Mouse (Mus musculus) common myeloid progenitor, adult 5-6 weeks (primary cell): Measurements from ENCODE around the gene Plpp2. TPM values are rescaled to one million over a fixed set of nuclear protein-coding genes. Genes with fewer than 3 reads are reported as not detected.

ENCODE experiments used
- ATAC-seq: replicated peaks from 2 replicates; pipeline ENCODE4 v1.8.0; 2016; ENCODE audit warnings: low read depth, mild to moderate bottlenecking, moderate TSS enrichment, inconsistent platforms; ENCODE audit not compliant: poor library complexity, severe bottlenecking
- total RNA-seq: library from RNA; stranded (forward); fragments of 200-1000, 187-1606 nt; gene quantifications from 2 replicates; pipeline ENCODE4 v1.2.3, GENCODE M21; 2017

Gene Plpp2
- total RNA-seq, 1 experiment from 2014 or later, result 4.7 TPM

DNA sequence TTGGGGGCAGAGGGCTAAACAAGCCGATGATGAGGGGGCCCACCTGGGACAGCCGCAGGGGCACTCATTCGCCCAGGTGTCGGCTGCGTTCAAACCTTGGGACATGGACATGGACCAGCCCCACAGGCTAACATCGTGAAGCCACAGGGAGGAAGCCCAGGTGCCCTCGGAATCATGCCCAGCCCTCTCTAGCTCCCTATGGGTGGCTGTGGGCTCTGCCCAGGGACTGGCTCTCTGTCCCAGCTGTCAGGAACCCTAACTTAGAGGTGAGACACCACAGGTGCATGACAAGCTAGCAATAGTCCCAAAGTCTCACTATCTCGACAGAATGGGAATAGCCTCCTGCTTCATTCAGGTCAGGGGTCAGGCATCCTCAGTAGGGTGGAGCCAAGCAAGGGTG lies 18.9 kb upstream of the Plpp2 start:
- no peak for ATAC-seq

DNA sequence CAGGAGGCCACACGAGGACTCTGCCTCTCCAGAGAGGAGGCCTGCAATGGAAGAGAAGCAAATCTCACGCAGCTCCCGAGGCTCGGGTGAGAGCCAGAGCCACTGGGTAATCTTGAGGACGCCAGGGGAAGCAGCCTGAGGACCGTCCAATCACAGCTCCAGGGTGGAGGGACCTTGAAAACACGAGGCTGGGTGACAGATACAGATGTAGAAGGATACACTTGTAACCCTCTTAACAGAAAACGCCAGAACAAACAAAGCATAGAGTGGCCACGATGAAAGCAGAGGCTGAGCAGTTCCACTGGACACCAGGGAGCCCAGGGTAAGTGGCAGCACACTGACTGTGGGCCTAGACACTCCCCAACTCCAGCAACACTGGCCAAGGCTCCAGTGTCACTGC lies 16.8 kb upstream of the Plpp2 start:
- ATAC-seq, result no peak

DNA sequence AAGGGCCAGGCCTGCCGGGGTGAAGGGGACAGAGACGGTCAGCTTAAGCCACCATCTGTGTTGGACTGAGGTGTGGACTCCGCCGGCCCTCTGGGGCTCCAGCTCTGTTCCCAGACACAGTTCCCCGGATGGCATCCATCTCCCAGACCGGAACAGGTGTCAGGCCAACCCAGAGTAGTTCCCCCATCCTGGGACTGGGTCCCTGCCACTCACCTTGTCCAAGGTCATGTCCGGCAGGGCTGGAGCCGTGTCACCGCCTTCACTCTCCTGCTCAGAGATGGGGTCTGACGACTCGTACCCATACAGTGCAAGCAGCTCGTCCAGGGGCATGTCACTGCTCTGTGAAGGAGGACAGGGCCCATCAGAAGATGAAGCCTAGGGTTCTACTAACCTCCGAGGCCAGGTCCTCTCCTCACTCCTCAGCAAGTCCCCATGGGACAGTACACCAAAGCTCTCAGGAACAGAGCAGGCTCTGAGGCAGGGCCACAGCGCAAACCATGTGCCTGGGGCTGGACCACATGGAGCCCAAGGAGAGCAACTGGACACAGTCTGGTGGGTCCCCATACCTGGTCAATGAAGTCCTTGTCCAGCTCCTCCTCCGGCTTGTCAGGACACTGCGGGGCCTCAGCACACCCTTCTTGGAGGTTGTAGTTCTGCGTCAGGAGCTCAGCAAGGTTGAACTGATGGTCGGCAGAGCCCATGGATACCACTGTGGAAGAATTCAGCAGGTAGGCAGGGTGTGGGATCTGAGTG lies 15.6 kb upstream of the Plpp2 start:
- no peak for ATAC-seq

DNA sequence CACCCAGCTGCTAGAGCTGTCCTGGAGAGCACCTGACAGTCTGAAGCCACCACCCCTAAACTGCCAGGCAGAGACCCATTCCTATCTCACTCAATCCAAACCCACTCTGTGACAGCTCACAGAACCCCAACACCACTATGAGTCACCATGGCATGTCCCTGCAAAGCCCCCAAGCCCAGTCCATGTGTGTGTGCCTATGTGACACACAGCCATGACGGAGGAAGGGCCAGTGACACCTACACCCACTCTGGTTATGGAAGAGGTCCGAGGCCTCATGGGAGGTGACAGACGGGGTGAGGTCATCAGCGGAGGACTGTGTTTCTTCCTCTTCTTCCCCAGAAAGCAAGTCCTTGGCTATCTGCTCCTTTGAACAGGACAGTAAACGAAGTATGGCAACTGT lies 14.9 kb upstream of the Plpp2 start:
- ATAC-seq, result no peak

DNA sequence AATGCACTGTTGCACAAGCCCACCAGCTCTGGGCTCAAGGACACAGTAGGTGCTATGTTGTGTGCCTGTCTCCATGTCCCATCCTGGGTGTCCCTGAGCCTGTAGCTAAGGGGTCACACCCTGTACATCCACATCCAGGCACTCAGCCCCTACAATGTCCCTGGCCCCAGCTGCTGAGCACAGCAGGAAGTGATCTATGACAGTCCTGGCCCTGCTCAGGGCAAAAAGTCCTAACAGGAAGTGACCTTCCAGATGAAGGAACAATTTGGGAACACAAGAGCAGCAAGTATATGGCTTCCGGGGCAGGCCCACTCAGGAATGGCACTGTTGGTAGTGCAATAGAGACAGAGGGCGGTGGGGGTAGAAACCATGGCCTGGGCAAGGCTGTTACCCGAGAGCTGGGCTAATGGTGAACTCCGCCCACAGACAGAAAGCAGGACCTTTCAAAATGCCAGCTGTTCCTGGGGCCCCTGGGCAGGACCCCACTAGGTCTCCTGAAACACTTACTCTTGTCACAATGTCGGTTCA lies 13.6 kb upstream of the Plpp2 start:
- ATAC-seq, result no peak

DNA sequence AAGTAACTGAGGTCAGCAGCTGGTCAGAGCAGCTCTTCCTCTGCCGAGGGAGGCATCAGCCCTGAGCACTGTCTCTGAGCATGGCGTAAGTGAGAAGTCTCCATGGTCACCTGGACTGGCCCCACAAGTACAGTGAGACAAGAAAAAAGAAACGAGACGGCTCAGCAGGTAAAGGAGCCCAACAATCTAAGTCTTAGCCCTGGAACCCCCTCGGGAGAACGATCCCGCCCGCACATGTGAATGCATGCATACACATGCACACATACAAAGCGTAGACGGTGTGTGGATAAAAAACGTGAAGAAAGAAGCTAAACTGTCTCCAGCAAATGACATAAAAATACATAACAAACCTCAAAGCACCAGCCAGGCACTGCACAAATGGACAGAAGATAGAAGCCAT lies 12.9 kb upstream of the Plpp2 start:
- ATAC-seq, result no peak

DNA sequence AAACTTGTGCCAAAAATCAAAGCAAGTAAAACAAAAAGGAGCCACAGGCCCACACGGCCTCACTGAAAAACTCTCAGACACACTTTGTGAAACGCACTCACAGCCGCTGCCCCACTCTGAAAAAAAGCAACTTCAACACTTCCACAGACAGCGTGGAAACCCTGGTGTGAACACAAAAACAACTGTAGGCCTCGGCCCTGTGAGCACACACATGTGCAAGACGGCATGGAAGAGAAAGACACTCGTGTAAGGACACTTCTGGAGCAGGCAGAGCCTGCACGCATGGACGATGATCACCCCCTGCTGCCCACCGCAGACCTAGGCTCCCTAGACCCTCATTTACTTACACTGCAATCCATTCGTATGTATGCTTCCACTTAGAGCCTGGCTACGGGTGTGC lies 12.3 kb upstream of the Plpp2 start:
- no peak for ATAC-seq

DNA sequence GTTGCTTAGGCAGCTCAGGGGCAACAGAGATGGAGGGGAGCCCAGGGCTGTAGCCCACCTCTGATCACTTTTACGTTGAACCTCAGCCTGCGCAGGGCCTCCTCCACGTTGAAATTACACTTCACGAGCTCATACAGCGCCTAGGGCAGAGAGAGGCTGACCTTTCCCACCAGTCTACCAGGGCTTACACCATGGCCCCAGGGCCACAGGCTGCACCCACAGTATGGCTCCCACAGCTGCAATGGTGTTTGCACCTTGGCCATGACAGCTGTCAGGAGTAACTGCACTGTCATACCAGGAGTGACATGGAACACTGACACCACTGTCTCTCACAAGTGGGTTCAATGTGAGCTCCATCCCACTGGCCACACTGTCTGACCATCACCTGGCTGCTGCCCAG lies 11.0 kb upstream of the Plpp2 start:
- ATAC-seq, result no peak

DNA sequence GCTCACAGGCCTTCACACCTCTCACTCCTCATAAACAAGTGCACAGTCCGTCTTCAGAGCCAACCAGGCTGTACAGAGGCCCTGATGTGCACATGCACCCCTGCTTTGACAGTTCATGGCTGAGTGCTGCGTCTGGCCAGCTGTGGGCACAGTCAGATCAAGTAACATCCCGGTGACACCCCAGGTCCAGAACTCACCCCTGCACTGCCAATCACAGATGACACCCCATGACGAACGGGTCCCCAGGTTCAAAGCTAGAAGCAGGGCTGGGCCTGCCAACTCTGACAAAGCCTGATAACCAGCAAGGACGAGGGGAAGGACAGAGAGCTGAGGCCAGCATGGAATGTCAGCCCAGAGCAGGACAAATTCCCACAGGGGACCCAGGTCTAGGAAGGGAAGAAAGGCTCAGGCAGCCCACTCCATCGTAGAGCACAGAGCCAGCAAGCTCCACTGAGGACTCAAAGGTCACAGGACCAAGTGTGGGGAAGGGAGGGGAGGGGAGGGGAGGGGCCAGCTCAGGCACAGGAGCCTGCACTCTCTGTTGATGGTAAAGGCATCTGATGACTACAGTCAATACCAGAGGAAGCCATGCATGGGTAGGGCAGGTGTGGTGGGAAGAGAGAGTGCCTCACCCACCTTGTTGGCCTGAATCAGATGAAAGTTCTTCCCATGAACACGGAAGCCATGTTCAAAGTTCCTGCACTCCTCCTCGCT lies 10.4 kb upstream of the Plpp2 start:
- ATAC-seq, result no peak

DNA sequence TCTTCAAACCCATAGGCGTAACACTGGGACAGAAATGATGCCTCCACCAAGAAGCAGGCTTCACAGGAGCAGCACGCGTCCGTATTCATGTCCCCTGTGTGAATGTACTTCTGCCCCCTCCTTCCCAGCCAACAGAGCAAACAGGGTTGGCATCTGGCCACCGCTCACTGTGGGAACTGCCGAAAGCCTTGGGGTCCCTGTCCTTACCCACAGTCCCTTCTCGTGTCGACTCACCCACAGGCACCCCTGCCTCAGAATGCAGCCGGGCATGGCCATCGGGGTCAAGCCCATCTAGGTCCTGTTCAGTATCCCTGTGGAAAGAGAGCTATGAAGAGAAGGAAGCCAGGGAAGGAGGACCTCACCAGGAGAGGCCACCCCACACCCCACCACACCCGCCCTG lies 8.6 kb upstream of the Plpp2 start:
- ATAC-seq, result no peak

DNA sequence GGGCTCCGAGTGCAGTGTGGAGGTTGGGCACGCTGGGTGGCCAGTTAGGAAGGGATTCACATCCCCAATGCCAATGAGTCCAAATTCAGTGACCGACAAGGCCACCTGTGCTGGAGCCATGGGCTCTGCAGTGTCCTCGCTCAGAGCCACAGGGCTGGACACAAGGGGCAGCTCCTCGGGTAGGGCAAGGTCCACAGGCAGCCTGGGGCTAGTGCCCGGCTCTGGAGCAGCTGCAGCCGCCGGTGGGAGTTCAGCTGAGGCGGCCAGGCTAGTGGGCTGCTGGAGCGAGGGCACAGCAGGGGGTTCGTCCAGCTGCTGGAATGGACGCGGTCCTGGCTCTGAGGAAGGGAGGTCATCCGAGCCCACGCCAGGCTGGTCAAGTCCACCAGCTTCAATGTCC lies 7.9 kb upstream of the Plpp2 start:
- ATAC-seq, result no peak

DNA sequence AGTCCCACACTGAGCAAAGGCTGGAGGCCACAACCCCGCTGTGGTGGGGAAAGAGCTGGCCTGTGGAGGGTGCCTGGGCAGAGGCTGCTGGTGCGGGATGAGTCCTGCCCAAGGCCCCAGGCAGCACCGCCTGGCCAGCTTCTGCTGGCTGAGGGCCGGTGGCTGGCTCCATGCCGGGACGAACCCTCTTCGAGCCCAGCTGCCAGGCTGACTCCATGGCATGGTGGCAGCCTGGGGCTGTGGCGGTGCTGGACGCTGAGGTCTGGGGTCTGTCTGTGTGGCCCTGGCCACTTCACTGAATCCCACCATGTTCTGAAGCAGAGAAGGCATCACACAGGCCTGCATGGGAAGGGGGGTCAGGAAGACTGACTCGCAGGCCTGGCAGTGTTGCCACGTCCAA lies 7.2 kb upstream of the Plpp2 start:
- ATAC-seq, result no peak

DNA sequence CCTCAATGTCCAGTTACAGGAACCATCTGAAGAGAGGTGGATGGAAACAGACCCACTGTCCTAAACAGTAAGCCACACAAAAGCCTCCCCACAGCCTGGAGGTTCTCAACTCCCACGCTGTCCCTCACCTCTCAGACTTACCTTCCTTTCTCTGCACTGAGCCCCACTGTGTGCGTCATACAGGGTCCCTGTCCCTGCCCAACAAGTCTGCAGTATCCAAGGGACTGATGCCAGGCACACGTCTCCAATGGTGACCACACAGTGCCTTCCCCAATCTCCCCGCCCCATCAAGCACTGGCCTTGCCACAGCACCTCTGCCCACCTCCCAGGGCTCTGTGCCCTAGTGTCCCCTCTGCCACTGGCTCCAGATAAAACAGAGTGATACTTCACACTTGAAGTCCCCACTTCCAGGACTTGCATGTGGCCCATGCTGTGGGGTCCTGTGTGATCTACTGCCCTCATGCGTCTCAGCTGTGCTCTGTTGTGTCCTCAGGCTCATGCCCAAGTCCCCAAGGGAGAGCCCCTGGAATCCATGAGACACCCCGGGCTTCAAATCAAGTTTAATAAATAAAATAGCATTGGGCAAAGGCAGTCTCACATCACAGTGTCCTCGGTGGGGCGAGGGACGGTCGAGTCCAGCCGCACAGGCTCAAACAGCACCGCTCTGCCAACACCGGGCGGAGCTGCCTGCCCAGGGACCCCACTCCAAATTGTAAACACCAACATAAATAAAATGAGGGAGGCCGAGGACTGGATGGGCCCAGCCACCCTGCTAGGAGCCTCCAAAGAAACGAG lies 6.3 kb upstream of the Plpp2 start:
- ATAC-seq, result no peak

DNA sequence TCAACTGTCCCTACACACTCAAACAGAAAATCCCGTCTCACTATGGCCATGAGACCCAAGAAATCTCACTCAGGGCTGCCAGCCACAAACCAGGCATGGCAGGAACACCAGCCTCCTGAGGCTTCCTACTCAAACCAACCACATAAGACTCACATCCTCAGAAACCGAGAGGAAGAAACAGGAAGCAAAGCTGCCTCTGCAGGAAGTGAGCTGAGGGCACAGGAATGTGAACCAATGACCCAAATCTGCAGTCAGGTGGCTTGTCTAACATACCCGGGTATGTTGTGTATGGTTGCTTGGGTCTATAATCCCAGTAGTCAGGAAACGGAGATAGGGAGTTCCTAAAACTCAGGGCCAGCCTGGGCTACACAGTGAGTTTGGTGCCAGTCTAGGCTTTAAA lies 5.3 kb upstream of the Plpp2 start:
- ATAC-seq, result peak; percentile 87

DNA sequence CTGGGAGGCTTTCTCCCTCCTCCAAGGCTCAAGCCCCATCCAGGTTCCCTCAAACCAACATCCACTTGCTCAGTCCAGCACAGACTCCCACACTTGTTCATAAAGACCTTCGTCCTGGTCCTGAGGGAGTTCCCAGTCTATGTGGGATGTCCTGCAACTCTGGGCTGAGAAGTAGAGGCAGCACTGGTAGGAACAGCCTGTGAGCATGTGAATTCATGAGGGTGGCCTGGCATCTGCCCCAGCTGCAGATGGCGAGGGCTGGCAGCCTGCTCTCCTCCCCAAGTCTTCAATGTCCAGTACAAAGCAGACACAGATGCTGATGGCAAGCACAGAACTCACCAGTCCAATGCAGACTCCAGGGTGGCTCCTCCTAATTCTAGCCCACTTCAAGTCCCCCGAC lies 4.7 kb upstream of the Plpp2 start:
- ATAC-seq, result no peak

DNA sequence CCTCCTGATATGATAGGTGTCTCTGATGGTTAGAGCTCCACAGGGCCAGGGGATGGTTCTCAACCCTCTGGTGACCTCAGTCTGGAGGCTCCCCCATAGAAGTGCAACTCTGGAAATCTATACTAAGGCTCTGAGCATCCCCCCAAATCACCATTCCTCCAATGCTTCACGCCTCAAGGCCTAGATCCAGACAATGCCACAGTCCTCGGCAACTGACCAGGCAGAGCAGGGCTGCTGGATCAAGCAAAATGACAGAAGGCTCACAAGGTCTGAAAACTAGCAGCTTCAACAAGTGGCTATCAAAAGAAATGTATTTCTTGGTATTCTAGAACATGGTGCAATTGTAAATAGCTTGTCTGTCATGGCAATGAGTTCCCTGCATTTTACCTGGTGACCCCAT lies 4.2 kb upstream of the Plpp2 start:
- no peak for ATAC-seq

DNA sequence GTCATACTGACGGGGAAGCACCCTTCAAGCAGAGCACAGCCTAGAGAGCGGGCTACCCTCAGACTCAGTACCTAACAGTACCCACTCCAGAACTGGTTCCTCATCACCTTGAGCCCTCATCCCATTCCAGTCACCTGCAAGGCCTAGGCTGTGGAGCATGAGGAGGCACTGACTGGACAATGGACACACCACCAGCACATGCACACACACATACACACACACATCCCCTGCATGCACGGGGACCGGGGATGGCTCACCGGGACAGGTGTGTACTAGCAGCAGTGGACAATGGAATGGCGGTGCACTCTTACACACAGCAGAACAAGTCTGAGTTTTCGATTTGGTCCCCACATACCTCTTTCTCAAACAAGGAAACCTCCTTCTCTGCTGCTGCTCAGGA lies 3.7 kb upstream of the Plpp2 start:
- ATAC-seq, result no peak

DNA sequence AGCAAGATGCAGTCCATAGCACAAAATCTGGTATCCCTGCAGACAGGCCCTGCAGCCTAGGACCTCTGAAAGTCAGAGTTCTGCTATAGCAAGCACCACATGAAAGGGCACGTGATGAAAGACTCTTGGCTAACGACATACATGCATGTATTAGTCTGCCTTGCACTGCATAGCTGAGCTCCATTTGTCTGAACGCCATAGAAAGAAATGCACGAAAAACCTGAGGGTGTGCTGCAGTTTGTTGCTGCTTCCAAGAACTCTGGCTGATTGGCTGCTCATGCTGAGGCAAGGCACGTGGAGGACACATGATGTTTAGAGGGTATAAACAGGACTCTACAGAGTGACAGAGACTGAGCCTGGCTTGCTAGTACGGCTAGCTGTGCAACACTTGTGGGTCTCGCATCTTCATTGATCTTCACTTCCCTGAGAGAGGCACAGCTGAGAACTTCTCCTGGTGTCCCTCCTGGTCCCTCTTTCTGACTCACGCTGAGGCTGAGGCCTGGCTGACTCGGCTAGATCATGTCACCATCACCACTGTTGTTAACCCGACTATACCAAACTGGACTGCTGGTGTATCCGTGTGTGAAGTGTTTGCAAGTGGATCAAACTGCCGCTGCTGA lies 3.0 kb upstream of the Plpp2 start:
- ATAC-seq, result no peak

DNA sequence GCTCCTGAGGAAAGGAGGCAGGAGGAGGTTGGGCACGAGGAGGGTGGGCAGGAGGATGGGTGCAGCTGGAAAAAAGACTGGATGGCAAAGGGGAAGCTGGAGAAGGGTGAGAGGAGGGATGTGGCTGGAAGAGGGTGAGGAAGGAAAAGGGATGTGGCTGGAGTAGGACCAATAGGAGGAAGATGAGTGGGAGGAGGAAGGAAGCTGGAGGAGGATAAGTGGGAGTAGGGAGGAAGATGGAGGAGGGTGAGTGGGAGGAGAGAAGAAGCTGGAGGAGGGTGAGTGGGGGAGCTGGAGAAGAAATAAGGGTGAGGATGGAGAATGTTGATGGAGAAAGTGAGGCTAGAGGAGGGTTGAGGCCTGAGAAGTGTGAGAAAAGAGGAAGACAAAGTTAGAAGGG lies 1.8 kb upstream of the Plpp2 start:
- ATAC-seq, result no peak

DNA sequence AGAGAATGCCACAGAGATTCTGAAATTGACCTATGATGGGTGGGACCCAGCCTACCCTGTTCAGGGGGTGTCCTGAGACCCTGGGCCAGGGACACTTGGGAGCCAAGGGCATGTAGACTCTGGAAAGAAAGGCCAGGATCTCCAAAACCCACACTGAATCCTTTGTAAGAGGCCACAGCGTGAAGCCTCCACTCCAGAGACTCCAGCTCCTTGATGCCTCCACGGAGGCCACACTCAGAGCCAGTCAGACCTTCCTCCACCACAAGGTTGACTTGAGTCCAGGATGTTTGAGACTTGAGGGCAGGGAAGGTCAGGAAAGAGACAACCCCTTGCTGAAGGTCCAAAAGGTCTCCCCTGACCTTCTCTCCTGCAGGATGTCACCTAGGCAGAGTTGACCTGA lies 830 bp upstream of the Plpp2 start:
- ATAC-seq, result no peak

DNA sequence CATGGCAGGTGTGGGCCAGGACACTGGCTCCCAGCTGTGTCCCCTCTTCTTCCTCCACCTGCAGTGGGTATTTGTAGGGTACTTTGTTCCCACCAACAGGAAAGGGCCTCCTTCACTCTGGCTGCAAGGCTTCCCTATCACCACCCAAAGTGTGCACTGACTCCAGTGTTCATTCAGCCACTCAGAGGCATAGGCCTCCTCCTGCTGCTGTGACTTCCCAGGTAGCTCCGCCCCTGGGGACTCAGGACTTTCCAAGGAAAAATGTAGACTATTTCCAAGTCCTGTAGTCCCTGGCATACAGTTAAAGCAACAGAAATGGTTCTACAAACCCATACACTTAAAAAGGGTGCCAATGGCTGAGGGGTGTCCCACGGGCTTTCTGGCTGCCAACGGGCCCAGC lies 918 bp downstream of the Plpp2 start:
- no peak for ATAC-seq
